In the genomic region with DNA sequence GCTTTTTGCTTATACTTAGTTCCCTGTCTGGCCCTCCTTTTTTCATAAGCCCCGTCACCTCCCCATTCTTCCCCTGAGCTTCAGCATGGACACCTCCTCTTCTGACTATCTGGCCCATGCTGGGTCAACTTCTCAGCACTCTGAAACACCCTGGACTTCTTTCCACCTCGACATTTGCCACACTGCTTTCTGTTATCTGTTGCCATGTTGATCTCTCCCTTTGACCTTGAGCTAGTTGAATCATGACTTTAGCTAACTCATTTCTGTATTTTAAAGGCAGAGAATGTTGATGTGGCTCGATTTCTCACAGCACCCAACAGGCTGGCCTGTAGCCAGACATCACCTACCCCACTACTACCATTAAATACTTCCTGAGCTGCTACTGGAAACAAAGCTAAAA, we compare ENCODE assay signal across 20 mouse cellular contexts. TPM values are rescaled to one million over a fixed set of nuclear protein-coding genes. Genes with fewer than 3 reads are reported as not detected.
"Had no signal": no experiment of that assay in that cellular context is flagged by ENCODE, and none has a peak within 500 bp of the region (broad histone marks: within the 10 kb centered on the region; RNA-seq: fewer than 3 reads in every experiment).

No protein-coding gene starts in this region.

- H3K4me1 ChIP-seq: midbrain, embryonic 10.5 days; midbrain, embryonic 12.5 days; neural tube, embryonic 13.5 days; neural tube, embryonic 15.5 days had no signal

- H3K4me3 ChIP-seq: midbrain, embryonic 10.5 days; midbrain, embryonic 12.5 days; myocyte; neural tube, embryonic 13.5 days; neural tube, embryonic 15.5 days had no signal

- H3K9me3 ChIP-seq: midbrain, embryonic 10.5 days; midbrain, embryonic 12.5 days; neural tube, embryonic 13.5 days; neural tube, embryonic 15.5 days had no signal

- DNase-seq: lung, adult 18-20 months; lung, embryonic 14.5 days; lung, postnatal 10 days; lung, postnatal 4 days; midbrain, embryonic 14.5 days; retina, postnatal 1 day; right cerebral cortex, adult 18-20 months; right cerebral cortex, postnatal 25 days; right cerebral cortex, postnatal 4 days; spleen, adult 18-20 months; thymus, adult 2 months; thymus, postnatal 25 days; thymus, postnatal 4 days had no signal

- H3K9ac ChIP-seq: lung, embryonic 14.5 days; midbrain, embryonic 12.5 days; neural tube, embryonic 13.5 days; neural tube, embryonic 15.5 days had no signal

- ATAC-seq: midbrain, embryonic 16.5 days had no signal

- H3K4me2 ChIP-seq: lung, embryonic 14.5 days; midbrain, embryonic 12.5 days; neural tube, embryonic 13.5 days; neural tube, embryonic 15.5 days had no signal

- H3K27ac ChIP-seq: midbrain, embryonic 10.5 days; midbrain, embryonic 12.5 days; neural tube, embryonic 13.5 days; neural tube, embryonic 15.5 days had no signal

- H3K27me3 ChIP-seq: midbrain, embryonic 12.5 days; neural tube, embryonic 13.5 days had no signal

- H3K36me3 ChIP-seq: midbrain, embryonic 10.5 days; midbrain, embryonic 12.5 days; neural tube, embryonic 13.5 days had no signal

RNA-seq across cellular contexts. Expression of a gene that starts 10.7 kb away (rescaled TPM):
- polyA plus RNA-seq: myocyte; small intestine, adult 2 months had no signal
